Mouse (Mus musculus) thymus, adult 2 months (tissue): ENCODE measurements around the gene Map3k9. TPM values are rescaled to one million over a fixed set of nuclear protein-coding genes. Genes with fewer than 3 reads are reported as not detected.
A peak's percentile ranks its signal among the peaks of the same experiment; 100 is the strongest.

Experiments
- DNase-seq: peaks from one replicate; pipeline ENCODE4 v3.0.0; 2021
- H3K27ac ChIP-seq: fragments of 200-500 bp; 2 replicates; pipeline ENCODE4 v1.5.1; 2012; ENCODE audit warnings: low read length, control low read depth; ENCODE audit not compliant: control insufficient read depth, insufficient read depth
- H3K27me3 ChIP-seq: fragments of 200-500 bp; 2 replicates; pipeline ENCODE4 v1.6.1; 2012; ENCODE audit warnings: mild to moderate bottlenecking, low read length, moderate library complexity, mixed read lengths; ENCODE audit not compliant: control insufficient read depth, insufficient read depth
- H3K36me3 ChIP-seq: fragments of 200-500 bp; 2 replicates; pipeline ENCODE4 v1.6.1; 2012; ENCODE audit warnings: mild to moderate bottlenecking, low read length, moderate library complexity; ENCODE audit not compliant: control insufficient read depth, insufficient read depth
- H3K4me1 ChIP-seq: fragments of 200-500 bp; replicated peaks from 2 replicates; pipeline ENCODE4 v1.6.1; 2012; ENCODE audit warnings: low read length; ENCODE audit not compliant: control insufficient read depth, insufficient read depth
- H3K4me3 ChIP-seq: fragments of 200-500 bp; 2 replicates; pipeline ENCODE4 v1.5.1; 2012; ENCODE audit warnings: mild to moderate bottlenecking, low read length, control low read depth, moderate library complexity; ENCODE audit not compliant: control insufficient read depth, insufficient read depth
- CTCF ChIP-seq: fragments of 200-500 bp; IDR thresholded peaks from 2 replicates; pipeline ENCODE4 v1.5.1; 2012; ENCODE audit warnings: mild to moderate bottlenecking, control low read depth, low read length, moderate library complexity, borderline replicate concordance; ENCODE audit not compliant: control insufficient read depth, poor library complexity, insufficient read depth; ENCODE audit errors: extremely low read depth
- POLR2A ChIP-seq: fragments of 200-500 bp; IDR thresholded peaks from 2 replicates; pipeline ENCODE4 v1.6.1; 2012; ENCODE audit warnings: mild to moderate bottlenecking, low read length, control low read depth, moderate library complexity; ENCODE audit not compliant: control insufficient read depth, poor library complexity, insufficient read depth; ENCODE audit errors: extremely low read depth
- WGBS: fragments of 180-500 bp; shearing (Covaris S2); methylation state at CpG from one replicate; pipeline ENCODE4 v1.1.7; 2018; 5-methylcytosine and 5-hydroxymethylcytosine counted together
- polyA plus RNA-seq: library from polyadenylated mRNA; depleted of rRNA; stranded (reverse); fragments of >200 nt; gene quantifications from 2 replicates; pipeline ENCODE4 v1.2.3, GENCODE M21; 2012

Gene Map3k9
- polyA plus RNA-seq, 1 experiment, result 1.1 TPM

- H3K4me3 ChIP-seq, result no peak overlapping the region
- DNase-seq, result no peak
- no peaks in the 10 kb centered on the region for H3K27me3 ChIP-seq
- no peak for TF ChIP-seq CTCF
- TF ChIP-seq POLR2A, result no peak
- H3K27ac ChIP-seq, result no peak overlapping the region
- H3K36me3 ChIP-seq, result no peaks in the 10 kb centered on the region
- 80% methylated on average over 10 of the region's 10 CpGs for WGBS
- H3K4me1 ChIP-seq, result no peaks in the 10 kb centered on the region
Measured at GRCm38 (mm10) chr12:81816330-81817125, 35.6 kb upstream of the Map3k9 start.

GRCm38 (mm10) chr12:81814742-81815141, 33.8 kb upstream of the Map3k9 start:
- Histone ChIP-seq H3K36me3 (no peaks in the 10 kb centered on the region), H3K4me1 (peaks cover 6% of the 10 kb centered on the region), H3K27me3 (no peaks in the 10 kb centered on the region), H3K4me3 (no peak overlapping the region), H3K27ac (no peak overlapping the region)
- TF ChIP-seq CTCF, result no peak
- WGBS, result 95% methylated on average over 5 of the region's 5 CpGs
- DNase-seq, result no peak

- Histone ChIP-seq H3K4me3 (no peak overlapping the region), H3K4me1 (peaks cover 16% of the 10 kb centered on the region), H3K27me3 (no peaks in the 10 kb centered on the region), H3K27ac (no peak overlapping the region), H3K36me3 (no peaks in the 10 kb centered on the region)
- no peak for DNase-seq
- WGBS, result 8% methylated on average over 8 of the region's 8 CpGs
- TF ChIP-seq CTCF, result no peak
- no peak for TF ChIP-seq POLR2A
Measured at GRCm38 (mm10) chr12:81810417-81810816, 29.4 kb upstream of the Map3k9 start.

DNA sequence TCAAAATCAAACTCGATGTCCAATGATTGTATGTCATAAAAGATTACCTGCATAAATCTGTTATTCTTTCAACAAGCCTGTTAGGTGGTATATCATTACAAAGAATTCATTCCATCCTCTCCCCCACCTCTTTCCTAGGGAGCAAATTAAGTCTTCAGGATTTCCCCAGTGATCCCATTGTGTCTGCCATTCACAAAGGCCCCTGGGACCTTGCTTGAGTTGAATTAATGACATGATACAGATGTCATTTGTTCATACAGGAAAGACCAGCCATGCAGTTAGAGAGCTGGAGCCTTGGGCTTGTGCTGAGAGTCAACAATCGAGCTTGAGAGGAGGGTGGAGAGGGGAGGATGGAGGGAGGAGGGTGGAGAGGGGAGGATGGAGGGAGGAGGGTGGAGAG, 27.6 kb upstream of the Map3k9 start:
- TF ChIP-seq CTCF, result no peak
- no peak for TF ChIP-seq POLR2A
- WGBS, result 87% methylated on average over 2 of the region's 2 CpGs
- H3K27ac ChIP-seq, result no peak overlapping the region
- H3K4me3 ChIP-seq, result no peak overlapping the region
- H3K4me1 ChIP-seq, result peaks cover 16% of the 10 kb centered on the region
- DNase-seq, result no peak
- no peaks in the 10 kb centered on the region for H3K27me3 ChIP-seq
- H3K36me3 ChIP-seq, result no peaks in the 10 kb centered on the region

GRCm38 (mm10) chr12:81807953-81808352, 27.0 kb upstream of the Map3k9 start:
- H3K36me3 ChIP-seq, result no peaks in the 10 kb centered on the region
- no peak for DNase-seq
- WGBS, result 76% methylated on average over 11 of the region's 11 CpGs
- TF ChIP-seq POLR2A (no peak), CTCF (no peak)
- no peak overlapping the region for H3K27ac ChIP-seq
- H3K4me1 ChIP-seq, result peaks cover 16% of the 10 kb centered on the region
- no peak overlapping the region for H3K4me3 ChIP-seq
- H3K27me3 ChIP-seq, result no peaks in the 10 kb centered on the region

DNA sequence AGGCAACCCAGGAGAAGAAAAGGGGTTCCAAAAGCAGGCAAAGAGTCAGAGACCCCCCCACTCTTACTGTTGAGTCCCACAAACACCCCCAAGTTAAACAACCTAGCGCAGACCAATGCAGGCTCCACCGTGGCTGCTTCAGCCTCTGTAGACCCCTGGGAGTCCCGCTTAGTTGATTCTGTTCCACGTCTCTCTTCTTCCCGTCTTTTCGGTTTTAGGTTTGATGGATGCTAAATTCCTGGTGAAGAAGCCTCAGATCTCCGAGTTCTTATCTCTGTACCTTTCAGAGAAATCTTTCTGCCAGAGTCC, 26.5 kb upstream of the Map3k9 start:
- Histone ChIP-seq H3K36me3 (no peaks in the 10 kb centered on the region), H3K27me3 (no peaks in the 10 kb centered on the region), H3K4me3 (peak overlapping the region; percentile 41), H3K4me1 (peaks cover 16% of the 10 kb centered on the region), H3K27ac (no peak overlapping the region)
- 12% methylated on average over 7 of the region's 7 CpGs for whole genome bisulfite sequencing
- TF ChIP-seq POLR2A (no peak), CTCF (no peak)
- DNase-seq, result no peak

DNA sequence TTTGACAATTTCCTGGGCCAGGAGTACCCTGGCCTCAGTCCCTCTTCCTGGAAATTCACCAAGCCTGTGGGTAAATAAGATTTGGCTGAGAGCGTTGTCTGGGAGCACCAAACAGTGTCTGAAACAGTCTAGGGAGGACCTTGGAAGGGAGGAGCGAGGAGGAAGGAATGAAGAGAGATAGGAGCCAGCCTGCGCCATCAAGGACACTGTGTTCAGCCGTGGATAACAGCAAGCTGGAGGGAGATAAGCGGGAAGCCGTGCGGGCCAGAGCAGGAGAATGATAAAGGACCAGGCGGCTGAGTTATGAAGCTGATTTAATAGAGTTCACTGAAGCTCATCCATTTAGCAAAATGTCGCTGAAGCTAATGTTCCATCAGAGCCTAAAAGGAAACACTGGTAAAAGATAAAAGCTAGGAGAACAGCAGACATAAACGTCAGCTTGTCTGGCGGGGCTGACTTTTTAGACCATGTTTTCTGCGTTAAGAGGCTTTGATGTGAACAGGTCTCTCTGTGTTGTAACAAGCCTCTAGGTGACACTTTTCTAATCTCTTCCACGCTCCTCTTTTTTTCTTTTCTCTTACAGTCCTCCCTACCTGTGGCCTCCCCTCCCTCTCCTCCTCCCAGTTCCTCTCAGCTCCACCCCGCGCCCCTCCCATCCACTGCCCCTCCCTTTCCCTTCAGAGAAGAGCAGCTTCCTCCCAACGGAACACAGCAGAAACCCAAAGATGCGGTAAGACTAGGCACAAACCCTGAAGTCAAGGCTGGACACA, 26.0 kb upstream of the Map3k9 start:
- peak; percentile 80 for DNase-seq
- WGBS, result 38% methylated on average over 17 of the region's 17 CpGs
- peak overlapping the region; percentile 41 for H3K4me3 ChIP-seq
- H3K27ac ChIP-seq, result no peak overlapping the region
- TF ChIP-seq POLR2A (no peak), CTCF (no peak)
- no peaks in the 10 kb centered on the region for H3K36me3 ChIP-seq
- H3K27me3 ChIP-seq, result no peaks in the 10 kb centered on the region
- peaks cover 16% of the 10 kb centered on the region for H3K4me1 ChIP-seq
